Mouse (Mus musculus) regulatory T cell (primary cell): ENCODE measurements at regions not wholly inside any gene's neighbourhood (a gene's known extent, or its start where the extent isn't known, plus 50 kb on each side); places are given as distances from the start of the nearest gene placed in this dataset.

ENCODE experiments used
- in situ Hi-C: fragments of 300-600 bp; cut with MboI, MseI; formaldehyde crosslinking; loops from one replicate; pipeline ENCODE4 v1.15.1; 2025; ENCODE audit warnings: high pct_unique_total_duplicates

GRCm38 (mm10) chr13:111142757-111143420, 111.9 kb upstream of the Actbl2 start:
- in situ Hi-C loops = no loop called here

- in situ Hi-C loops = no loop called here
Measured at GRCm38 (mm10) chr13:111144721-111145120, 110.1 kb upstream of the Actbl2 start.

- in situ Hi-C loops = no loop called here
Measured at GRCm38 (mm10) chr13:111157921-111158638, 96.7 kb upstream of the Actbl2 start.

- in situ Hi-C loops = no loop called here
Measured at GRCm38 (mm10) chr13:111159498-111159897, 95.3 kb upstream of the Actbl2 start.

GRCm38 (mm10) chr13:111165538-111165937, 89.3 kb upstream of the Actbl2 start:
- in situ Hi-C loops = no loop called here

- in situ Hi-C loops = no loop called here
Measured at GRCm38 (mm10) chr13:111170269-111171165, 84.3 kb upstream of the Actbl2 start.

- in situ Hi-C loops = no loop called here
Measured at GRCm38 (mm10) chr13:111179186-111179585, 75.6 kb upstream of the Actbl2 start.

- in situ Hi-C loops = no loop called here
Measured at GRCm38 (mm10) chr13:111183293-111183692, 71.5 kb upstream of the Actbl2 start.

- in situ Hi-C loops = no loop called here
Measured at GRCm38 (mm10) chr13:111185799-111186198, 69.0 kb upstream of the Actbl2 start.

- in situ Hi-C loops = no loop called here
Measured at GRCm38 (mm10) chr13:111186833-111187232, 68.0 kb upstream of the Actbl2 start.

GRCm38 (mm10) chr13:111193919-111194318, 60.9 kb upstream of the Actbl2 start:
- in situ Hi-C loops = no loop called here

- in situ Hi-C loops = no loop called here
Measured at GRCm38 (mm10) chr13:111194337-111194736, 60.5 kb upstream of the Actbl2 start.

GRCm38 (mm10) chr13:111201532-111201931, 53.3 kb upstream of the Actbl2 start:
- in situ Hi-C loops = no loop called here

- in situ Hi-C loops = no loop called here
Measured at GRCm38 (mm10) chr13:111204580-111205285, 50.1 kb upstream of the Actbl2 start.
